Mouse (Mus musculus) stomach, postnatal 0 days (tissue): ENCODE measurements around the gene B3galt1. TPM values are rescaled to one million over a fixed set of nuclear protein-coding genes. Genes with fewer than 3 reads are reported as not detected.
A peak's percentile ranks its signal among the peaks of the same experiment; 100 is the strongest.

Source experiments
- ATAC-seq: fragments of 200-750 bp; cut with Nextera tagmentation; 2 replicates; pipeline ENCODE4 v1.8.0; 2017; ENCODE audit not compliant: low FRiP score, low TSS enrichment
- DNase-seq: peaks from one replicate; pipeline ENCODE4 v3.0.0-alpha.2; 2016; ENCODE audit warnings: low spot score
- H3K27ac ChIP-seq: fragments of 300-500 bp; sonication (generic); replicated peaks from 2 replicates; pipeline ENCODE4 v1.5.1; 2014; ENCODE audit warnings: mild to moderate bottlenecking, control low read depth
- H3K27me3 ChIP-seq: fragments of 300-500 bp; sonication (generic); 2 replicates; pipeline ENCODE4 v1.6.1; 2014; ENCODE audit warnings: low read length; ENCODE audit not compliant: control insufficient read depth, insufficient read depth
- H3K36me3 ChIP-seq: fragments of 300-500 bp; sonication (generic); 2 replicates; pipeline ENCODE4 v1.6.1; 2014; ENCODE audit warnings: low read length, mixed read lengths; ENCODE audit not compliant: control insufficient read depth, insufficient read depth
- H3K4me1 ChIP-seq: fragments of 300-500 bp; sonication (generic); replicated peaks from 2 replicates; pipeline ENCODE4 v1.6.1; 2014; ENCODE audit warnings: antibody characterized with exemption; ENCODE audit not compliant: control insufficient read depth, insufficient read depth
- H3K4me2 ChIP-seq: fragments of 300-500 bp; sonication (generic); replicated peaks from 2 replicates; pipeline ENCODE4 v1.6.1; 2014; ENCODE audit warnings: low read depth, mild to moderate bottlenecking, control low read depth, moderate library complexity
- H3K4me3 ChIP-seq: fragments of 300-500 bp; sonication (generic); 2 replicates; pipeline ENCODE4 v1.5.1; 2014; ENCODE audit warnings: low read depth, low read length, control low read depth
- H3K9ac ChIP-seq: fragments of 300-500 bp; sonication (generic); 2 replicates; pipeline ENCODE4 v1.6.1; 2014; ENCODE audit warnings: mild to moderate bottlenecking, low read length, control low read depth, mixed read lengths
- H3K9me3 ChIP-seq: fragments of 300-500 bp; sonication (generic); 2 replicates; pipeline ENCODE4 v1.6.1; 2016; ENCODE audit warnings: low read length; ENCODE audit not compliant: control insufficient read depth
- CTCF ChIP-seq: IDR thresholded peaks from 2 replicates; pipeline ENCODE4 v1.5.1; 2016; ENCODE audit warnings: antibody characterized with exemption, low read depth, mild to moderate bottlenecking, moderate library complexity
- EP300 ChIP-seq: optimal IDR thresholded peaks from 2 replicates; pipeline ENCODE3; 2016; ENCODE audit warnings: antibody characterized with exemption
- WGBS: fragments of 180-500 bp; shearing (Covaris S2); extraction: QIAGEN DNeasy Blood & Tissue Kit; methylation state at CpG from one replicate; pipeline ENCODE4 v1.1.7; 2014; 5-methylcytosine and 5-hydroxymethylcytosine counted together
- polyA plus RNA-seq: library from polyadenylated mRNA; unstranded; fragments of >200 nt; fragmentation: Nextera tagmentation; extraction: Ambion mirVana; gene quantifications from 2 replicates; pipeline ENCODE4 v1.2.1, GENCODE M21; 2015

The B3galt1 gene
- polyA plus RNA-seq, 1 experiment from 2014 or later = 2.1 TPM

- H3K4me1 ChIP-seq = no peaks in the 10 kb centered on the region
- H3K9me3 ChIP-seq = no peaks in the 10 kb centered on the region
- whole genome bisulfite sequencing = 67% methylated on average over 5 of the region's 5 CpGs
- peak; percentile 70; the same call in 1 of the 2 replicates for ATAC-seq
- no peaks in the 10 kb centered on the region for H3K36me3 ChIP-seq
- no peak overlapping the region for H3K4me3 ChIP-seq
- no peak overlapping the region for H3K9ac ChIP-seq
- no peak for DNase-seq
- no peaks in the 10 kb centered on the region for H3K27me3 ChIP-seq
- no peak overlapping the region for H3K4me2 ChIP-seq
- TF ChIP-seq EP300 (no peak), CTCF (no peak)
- H3K27ac ChIP-seq = no peak overlapping the region
Observed at GRCm38 (mm10) chr2:68040752-68041151, 475.1 kb downstream of the B3galt1 start.

- WGBS = 54% methylated on average over 6 of the region's 6 CpGs
Observed at GRCm38 (mm10) chr2:68052481-68052880, 486.8 kb downstream of the B3galt1 start.

GRCm38 (mm10) chr2:68053243-68053642, 487.6 kb downstream of the B3galt1 start:
- no peak overlapping the region for H3K27ac ChIP-seq

More at GRCm38 (mm10) chr2:68052481-68052880, 486.8 kb downstream of the B3galt1 start:
- Histone ChIP-seq H3K4me3 (no peak overlapping the region), H3K4me1 (no peaks in the 10 kb centered on the region), H3K36me3 (no peaks in the 10 kb centered on the region), H3K27me3 (no peaks in the 10 kb centered on the region), H3K9me3 (no peaks in the 10 kb centered on the region), H3K4me2 (no peak overlapping the region), H3K27ac (peak overlapping the region; percentile 61; the same call in 1 of the 2 replicates), H3K9ac (no peak overlapping the region)
- DNase-seq (peak; percentile 45), ATAC-seq (peak; percentile 88)
- TF ChIP-seq EP300 = no peak
- TF ChIP-seq CTCF = no peak

GRCm38 (mm10) chr2:68061341-68061740, 495.7 kb downstream of the B3galt1 start:
- TF ChIP-seq CTCF (no peak), EP300 (no peak)
- H3K27me3 ChIP-seq = no peaks in the 10 kb centered on the region
- no peaks in the 10 kb centered on the region for H3K9me3 ChIP-seq
- no peaks in the 10 kb centered on the region for H3K4me1 ChIP-seq
- no peaks in the 10 kb centered on the region for H3K36me3 ChIP-seq
- no peak overlapping the region for H3K4me2 ChIP-seq
- no peak overlapping the region for H3K27ac ChIP-seq
- DNase-seq (no peak), ATAC-seq (no peak)
- WGBS = 64% methylated on average over 4 of the region's 4 CpGs
- no peak overlapping the region for H3K4me3 ChIP-seq
- H3K9ac ChIP-seq = no peak overlapping the region

More at GRCm38 (mm10) chr2:68053243-68053642, 487.6 kb downstream of the B3galt1 start:
- Histone ChIP-seq H3K4me2 (no peak overlapping the region), H3K4me3 (no peak overlapping the region), H3K27me3 (no peaks in the 10 kb centered on the region), H3K36me3 (no peaks in the 10 kb centered on the region), H3K9me3 (no peaks in the 10 kb centered on the region), H3K9ac (no peak overlapping the region), H3K4me1 (no peaks in the 10 kb centered on the region)
- no peak for DNase-seq
- no peak for TF ChIP-seq EP300
- no peak for TF ChIP-seq CTCF
- WGBS = 43% methylated on average over 3 of the region's 3 CpGs
- no peak for ATAC-seq

GRCm38 (mm10) chr2:68079426-68080360, 514.0 kb downstream of the B3galt1 start:
- Histone ChIP-seq H3K9me3 (no peaks in the 10 kb centered on the region), H3K4me2 (no peak overlapping the region), H3K27ac (no peak overlapping the region), H3K9ac (no peak overlapping the region), H3K27me3 (no peaks in the 10 kb centered on the region), H3K36me3 (no peaks in the 10 kb centered on the region), H3K4me1 (no peaks in the 10 kb centered on the region), H3K4me3 (no peak overlapping the region)
- 84% methylated on average over 5 of the region's 5 CpGs for WGBS
- DNase-seq (no peak), ATAC-seq (no peak)
- TF ChIP-seq CTCF = no peak
- TF ChIP-seq EP300 = no peak

GRCm38 (mm10) chr2:68080872-68081280, 515.2 kb downstream of the B3galt1 start:
- Histone ChIP-seq H3K9ac (no peak overlapping the region), H3K36me3 (no peaks in the 10 kb centered on the region), H3K27me3 (no peaks in the 10 kb centered on the region), H3K9me3 (no peaks in the 10 kb centered on the region), H3K4me1 (no peaks in the 10 kb centered on the region), H3K4me2 (no peak overlapping the region), H3K27ac (no peak overlapping the region), H3K4me3 (no peak overlapping the region)
- DNase-seq (no peak), ATAC-seq (no peak)
- TF ChIP-seq CTCF = no peak
- TF ChIP-seq EP300 = no peak
